Mouse (Mus musculus) layer of hippocampus, postnatal 10 days (tissue): ENCODE results near the gene Amacr. TPM values are rescaled to one million over a fixed set of nuclear protein-coding genes. Genes with fewer than 3 reads are reported as not detected.

Experiments
- DNase-seq, 2 experiments: peaks; one replicate each; pipeline ENCODE4 v3.0.0; 2021; ENCODE audit warnings: low spot score in 2 of 2
- long read RNA-seq: library from polyadenylated mRNA; stranded (forward); transcript quantifications from one replicate; pipeline ENCODE4 v2.0.0, GENCODE M21; 2023
- total RNA-seq, 2 experiments: library from RNA; stranded (reverse); gene quantifications; 2 replicates each; pipeline ENCODE4 v1.2.3; 2021

Gene Amacr
- total RNA-seq = 1 to 10 TPM; 6.8 to 8.2 TPM
- long read RNA-seq, transcript Amacr-201 (5 exons, 2,577 nt) = major isoform, 11 of 18 reads
- long read RNA-seq, partial matches to known transcripts = 0 of 18 reads
- long read RNA-seq, other reads (novel, unspliced or antisense) = 7 of 18 reads

DNA sequence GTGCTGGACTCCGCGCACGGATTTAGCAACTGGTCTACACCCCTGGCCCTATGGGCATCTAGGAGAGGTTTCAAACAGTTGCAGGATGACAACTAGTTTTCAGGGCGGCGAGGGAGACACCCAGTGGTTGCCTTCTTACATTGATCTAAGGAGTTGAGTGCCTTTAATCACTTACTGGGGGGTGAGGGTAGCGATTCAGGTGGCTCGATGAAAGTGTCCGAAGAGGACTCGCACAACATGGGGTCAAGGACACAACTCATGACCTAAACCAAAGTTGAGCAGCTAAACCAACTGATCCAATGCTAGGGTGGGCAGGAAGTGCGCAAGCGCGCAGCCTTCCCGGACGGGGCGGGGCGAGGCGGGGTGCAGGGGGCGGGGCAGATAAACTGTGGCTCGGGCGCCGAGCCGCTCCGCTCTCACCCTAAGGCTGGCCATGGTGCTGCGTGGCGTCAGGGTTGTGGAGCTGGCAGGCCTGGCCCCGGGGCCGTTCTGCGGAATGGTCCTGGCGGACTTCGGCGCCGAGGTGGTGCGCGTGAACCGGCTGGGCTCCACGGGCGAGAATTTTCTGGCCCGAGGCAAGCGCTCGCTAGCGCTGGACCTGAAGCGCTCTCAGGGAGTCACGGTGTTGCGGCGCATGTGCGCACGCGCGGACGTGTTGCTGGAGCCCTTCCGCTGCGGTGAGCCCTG lies at the start of gene Amacr:
TSS of gene Amacr (plus strand) at position 380 of the 687 bp plus-strand sequence.
- peak; percentile 85 to 89 for DNase-seq

DNA sequence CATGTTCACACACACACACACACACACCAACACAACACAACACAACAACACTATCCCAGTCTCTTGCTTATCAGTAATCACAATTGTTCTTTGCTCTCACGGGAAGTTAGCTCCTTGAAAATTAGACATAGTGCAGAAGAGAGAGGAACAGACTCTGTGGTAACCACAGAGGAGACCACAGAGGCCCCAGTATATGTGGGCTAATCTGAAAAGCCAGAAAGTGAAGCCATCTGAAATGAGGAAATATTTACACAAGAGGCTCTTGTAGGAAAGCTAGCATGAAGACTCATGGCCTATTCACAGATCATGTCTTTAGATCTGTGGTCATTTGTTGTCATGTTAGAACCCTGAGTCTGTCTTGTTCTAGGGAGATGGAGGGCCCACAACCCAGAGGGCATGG lies 47.6 kb upstream of the Amacr start:
- DNase-seq = no peak

DNA sequence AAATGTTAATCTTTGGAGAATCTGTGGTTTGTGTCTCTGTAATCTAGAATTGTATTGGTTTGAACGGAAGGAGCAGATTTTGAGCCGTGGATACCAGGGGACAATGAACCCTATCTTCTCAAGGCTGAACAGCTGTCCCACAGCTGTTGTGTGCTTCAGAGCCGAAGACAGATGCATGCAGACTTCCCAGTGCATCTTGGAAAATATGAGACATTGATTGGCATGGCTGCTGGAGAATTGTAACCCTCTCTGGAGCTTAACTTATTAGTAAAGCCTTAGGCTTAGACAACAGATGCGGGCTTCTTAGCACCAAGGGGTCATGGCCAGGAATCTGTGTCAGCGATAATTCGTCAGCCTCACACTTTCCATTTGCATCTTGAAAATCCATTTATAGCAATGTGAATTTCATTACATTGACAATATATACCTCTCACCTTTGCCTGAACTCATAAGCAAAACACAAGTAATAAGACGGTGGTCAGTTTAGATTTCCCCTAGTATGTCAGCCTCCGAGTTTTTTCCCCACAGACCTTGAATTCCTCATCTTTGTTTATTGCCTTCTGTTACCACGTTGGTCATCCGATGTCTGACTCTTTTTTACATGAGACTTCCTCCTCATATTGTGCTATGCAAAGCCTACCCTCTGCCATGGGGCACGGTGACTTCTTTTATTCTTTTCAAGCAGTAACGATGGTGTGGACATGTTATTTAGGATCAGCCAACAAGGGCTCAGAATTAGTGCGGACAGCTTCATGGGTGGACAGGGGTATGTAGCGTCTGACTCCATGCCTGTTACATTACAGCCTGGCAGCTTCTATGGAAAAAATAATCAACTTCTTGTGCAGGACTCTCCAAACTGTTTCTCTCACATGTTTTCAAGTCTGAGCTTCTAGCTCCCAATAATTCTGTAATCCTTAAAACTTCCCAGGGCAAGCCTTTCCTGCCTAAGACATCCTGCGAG lies 41.1 kb upstream of the Amacr start:
- DNase-seq = no peak

DNA sequence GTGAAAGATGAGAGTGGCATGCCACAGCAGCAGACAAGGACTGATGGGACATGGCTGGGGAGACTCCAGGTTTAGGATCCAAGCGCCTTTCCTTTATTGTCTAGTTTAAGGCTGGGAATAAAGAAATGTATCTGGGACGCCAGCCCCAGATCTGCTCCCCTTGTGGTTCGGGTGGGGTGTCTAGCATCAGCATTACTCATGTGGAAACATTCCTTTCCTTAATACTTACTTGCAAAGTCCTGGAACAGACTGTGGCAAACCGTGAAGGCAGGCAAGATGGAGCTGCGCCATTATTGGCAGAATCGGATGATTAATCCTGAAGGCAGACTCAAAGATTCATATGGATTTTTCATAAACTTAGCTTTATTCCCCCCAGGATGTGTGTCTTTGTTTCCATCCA lies 39.7 kb upstream of the Amacr start:
- no peak for DNase-seq

DNA sequence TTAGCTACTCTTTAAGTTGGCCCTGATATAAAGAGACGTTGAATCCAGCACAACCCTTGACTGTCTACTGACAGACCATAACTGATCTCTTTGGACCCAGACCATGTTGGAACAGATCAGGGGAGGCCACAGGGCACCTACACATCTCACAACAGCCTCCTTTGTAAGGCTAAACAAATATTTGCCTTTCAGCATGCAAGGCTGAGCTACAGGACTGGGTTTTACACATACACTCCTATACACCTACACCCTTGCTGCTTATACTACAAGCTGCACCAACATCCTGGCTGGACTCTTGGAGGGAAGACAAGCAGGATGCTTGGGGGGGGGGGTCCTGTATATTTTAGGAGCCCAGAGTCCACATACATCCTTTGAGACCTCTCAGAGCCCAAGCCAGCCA lies 33.7 kb upstream of the Amacr start:
- DNase-seq = no peak

DNA sequence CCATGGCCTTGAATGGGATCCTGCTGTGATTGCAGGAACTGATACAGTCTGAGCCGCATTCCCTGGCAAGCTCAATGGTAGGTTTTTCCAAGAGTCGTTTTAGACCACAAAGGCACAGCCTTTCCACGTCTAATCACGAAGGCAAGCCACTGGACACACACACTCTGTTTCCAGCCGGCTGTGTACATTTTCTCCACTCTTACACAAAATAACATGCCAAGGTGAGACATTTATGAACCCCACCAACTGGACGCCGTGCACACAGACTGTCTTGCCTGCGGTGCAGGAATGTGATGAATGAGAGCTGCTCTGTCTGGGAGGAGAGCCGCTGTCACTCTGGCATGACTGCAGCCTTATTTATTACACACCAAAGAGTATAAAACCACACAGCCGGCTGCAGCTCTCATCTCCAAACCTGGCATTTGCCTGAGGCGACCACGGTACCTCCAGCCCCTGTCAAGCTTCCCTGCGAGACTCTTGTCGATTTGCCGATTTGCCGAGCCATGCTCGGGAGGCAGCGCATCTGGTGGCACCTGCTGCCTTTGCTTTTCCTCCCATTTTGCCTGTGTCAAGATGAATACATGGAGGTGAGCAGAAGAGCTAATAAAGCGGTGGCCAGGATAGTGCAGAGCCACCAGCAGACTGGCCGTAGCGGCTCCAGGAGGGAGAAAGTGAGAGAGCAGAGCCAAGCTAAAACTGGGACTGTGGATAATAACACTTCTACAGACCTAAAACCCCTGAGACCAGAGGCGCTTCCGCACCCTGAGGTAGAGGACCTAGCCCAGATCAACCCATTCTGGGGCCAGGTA lies 29.4 kb upstream of the Amacr start, which contains the start of gene C1qtnf3:
TSS of gene C1qtnf3 (plus strand) at position 382 of the 809 bp plus-strand sequence.
- DNase-seq = no peak

DNA sequence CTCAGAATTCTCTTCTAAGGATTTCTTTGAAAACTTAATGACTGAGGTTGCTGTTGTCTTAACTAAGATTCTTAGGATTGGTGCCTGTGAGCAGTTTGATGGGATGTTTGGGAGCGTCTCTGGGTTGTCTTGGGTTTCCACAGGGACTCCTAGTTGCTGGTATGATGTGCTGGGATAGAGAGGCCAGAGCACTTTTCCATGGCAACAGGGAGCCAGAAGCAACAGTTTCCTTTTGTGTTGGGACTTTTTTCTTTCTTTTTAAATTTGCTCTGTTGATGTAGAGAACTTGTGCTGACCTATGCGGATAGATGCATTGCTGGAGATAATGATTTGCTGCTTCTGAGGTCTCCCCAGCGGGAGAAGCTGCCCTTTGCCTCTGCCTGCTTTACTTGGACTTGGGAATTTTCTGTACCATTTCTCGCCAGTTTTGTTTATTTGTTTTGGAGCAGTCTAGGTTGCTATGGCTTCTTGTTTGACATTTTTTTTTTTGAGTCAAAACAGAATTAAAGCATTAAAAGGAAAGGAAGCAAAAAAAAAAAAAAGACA lies 28.7 kb upstream of the Amacr start:
- DNase-seq = no peak

DNA sequence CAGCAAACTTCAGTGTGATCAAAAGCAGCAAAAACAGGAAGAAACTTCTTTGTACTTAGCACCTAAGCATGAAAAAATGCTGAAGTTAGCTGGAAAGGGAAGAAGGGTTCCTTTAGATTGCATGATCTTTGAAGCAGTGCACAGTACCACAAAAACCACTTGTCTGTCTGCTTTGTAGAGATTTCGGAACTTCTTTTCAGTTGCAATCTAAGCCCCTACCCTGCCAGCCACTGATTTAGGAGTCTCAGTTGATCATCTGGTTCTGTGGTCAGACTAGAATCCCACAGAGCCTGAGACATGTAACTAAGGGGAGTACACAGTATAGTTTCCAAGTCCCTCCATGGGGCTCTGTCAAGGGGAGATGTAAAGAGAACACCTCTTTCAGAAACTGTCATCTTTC lies 28.1 kb upstream of the Amacr start:
- DNase-seq = no peak

DNA sequence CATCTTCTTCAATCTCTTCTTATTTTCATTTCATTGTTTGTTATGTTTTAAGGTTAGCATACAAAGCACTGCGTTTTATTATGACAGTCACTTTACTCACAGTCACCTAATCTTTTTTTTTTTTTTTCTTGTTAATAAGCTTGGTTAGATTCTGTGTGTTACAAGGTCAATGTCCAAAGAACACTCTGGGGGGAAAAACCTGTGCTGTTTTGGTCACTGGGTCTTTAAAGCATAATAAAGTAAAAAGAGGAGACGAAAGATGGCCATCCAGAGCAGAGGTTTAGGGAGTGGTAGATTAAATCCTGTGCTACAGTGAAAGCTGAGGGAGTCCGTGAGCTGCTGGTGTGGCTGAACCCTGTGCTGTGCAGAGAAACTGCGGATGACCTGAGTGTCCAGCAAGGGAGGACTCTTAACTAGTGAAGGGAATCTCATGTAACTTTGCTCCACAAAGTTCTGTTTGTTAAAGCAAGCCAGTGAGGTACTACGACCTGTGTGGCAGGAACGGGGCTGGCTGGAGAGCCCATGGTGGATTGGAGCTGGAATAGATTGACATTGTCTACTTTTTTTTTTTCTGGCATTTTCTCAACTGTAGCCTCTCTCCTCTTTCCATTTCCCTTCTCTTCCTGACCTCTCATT lies 27.1 kb upstream of the Amacr start:
- no peak for DNase-seq

DNA sequence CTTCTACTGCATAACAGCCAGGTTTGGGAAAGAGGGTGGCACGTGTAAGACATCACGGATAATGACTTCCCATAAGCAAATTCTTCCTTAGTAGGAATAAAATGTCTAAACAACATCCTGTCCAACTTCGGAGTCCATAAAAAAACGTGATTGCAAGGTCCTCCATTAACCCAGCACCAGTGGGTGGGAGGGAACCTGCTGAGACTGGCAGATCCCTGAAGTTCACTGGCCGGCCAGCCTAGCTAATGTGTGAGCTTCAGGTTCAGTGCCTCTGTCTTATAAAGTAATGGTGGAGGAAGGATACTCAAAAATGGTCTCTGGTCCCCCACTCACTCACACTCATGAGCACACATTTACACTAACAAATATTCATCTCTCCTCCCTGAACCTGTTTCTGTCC lies 26.4 kb upstream of the Amacr start:
- no peak for DNase-seq

DNA sequence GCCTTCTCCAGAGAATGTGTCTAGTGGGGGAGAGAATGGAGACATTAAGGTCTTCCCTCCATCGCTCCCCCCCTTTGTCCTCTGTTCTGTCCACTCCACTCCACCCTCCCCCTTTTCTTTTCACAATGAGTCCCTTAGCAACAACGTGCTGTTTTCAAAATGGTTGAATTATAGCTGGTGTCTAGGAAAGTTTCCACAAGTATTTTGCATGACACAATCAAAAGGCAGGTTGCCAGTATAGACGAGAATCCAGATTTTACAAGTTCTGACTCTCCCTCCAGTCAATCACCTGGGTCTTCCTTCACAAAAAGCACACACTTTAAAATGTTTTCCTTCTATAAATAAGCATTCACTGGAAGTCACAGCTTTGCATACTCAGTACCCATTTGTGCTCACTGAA lies 24.9 kb upstream of the Amacr start:
- no peak for DNase-seq

DNA sequence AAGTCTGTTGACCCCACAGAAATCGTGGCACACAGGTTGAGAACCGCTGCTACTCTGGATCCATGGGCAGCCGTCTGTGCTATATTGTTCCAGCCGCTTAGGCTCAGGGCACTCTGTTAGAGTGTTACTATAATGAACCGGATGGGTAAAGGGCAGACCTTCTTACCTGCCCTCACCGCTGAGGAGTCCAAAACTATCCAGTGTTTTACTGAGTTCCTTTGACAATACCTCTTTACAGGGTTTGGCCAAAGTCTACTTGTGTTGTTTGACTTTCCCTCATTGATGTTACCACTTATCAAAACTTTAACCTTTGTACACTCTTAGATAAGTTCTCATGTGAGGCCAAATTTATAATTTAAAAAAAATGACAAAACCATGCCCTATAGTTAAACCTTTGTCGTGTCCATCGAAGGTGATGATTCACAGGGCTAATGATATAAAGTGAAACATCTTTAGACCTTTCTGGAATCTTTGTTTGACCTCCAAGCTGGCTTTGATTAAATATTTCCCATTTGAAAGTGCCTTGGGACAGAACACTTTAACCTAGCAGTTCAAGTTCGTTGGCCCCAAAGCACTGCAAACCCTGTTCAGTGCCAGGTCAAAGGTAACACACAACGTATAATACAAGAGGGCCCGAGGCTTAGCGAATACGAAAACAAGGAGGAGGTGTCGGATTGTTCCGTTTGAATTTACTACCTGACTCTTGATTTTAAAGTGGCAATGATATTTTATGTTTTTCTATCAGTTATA lies 22.1 kb upstream of the Amacr start:
- no peak for DNase-seq

DNA sequence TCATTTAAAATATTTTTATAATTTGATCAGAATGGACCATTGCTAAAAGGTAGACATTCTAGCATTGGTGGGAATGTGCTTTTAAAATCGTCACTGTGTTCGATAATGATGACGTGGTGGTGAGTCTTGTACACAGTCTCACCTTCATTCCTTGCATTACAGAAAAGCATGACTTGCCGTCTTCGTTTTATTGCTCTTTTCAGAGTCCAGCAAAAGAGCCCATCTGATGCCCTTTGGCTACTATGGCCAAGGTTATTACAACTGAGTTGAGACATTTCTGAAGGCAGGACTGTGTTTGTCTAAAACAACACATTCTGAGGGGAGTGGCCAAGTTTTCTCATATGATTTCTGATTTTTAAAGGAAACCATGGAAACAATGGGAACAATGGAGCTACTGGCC lies 21.3 kb upstream of the Amacr start:
- DNase-seq = no peak

DNA sequence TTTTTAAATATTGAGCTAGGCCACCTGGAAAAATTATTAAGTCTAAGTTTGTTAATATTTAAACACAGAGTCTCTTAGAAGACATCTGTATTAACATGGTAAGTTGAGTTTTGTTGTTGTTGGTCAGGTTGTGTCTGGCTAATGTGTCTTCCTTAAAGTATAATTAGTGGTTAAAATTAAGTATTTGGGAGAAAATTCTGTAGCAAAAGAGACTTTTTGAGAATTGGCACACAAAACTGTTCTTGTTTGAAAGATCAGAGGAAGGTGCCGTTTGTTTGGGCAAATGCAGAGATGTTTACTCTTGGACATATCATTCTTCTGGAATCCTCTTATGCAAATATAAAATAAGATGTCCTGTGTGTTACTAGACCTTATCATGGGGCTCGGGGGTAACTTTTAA lies 19.0 kb upstream of the Amacr start:
- DNase-seq = no peak

DNA sequence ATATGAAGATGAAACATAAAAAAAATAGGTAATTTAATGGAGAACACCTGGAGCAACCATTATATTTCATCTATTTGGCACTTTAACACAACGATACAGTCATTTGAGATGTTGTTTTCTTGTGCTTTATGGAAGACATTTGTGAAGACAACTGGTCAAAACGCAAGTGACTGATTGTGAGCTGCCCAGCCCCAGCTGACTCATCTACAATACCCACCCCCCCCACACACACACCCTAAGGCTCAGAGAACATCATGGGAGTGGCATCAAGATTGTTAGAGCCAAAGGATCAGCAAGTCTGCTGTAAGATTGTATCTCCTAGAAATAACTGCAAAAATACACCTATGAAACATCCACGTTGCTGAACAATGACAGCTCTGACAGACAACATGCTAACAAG lies 12.1 kb upstream of the Amacr start:
- no peak for DNase-seq

DNA sequence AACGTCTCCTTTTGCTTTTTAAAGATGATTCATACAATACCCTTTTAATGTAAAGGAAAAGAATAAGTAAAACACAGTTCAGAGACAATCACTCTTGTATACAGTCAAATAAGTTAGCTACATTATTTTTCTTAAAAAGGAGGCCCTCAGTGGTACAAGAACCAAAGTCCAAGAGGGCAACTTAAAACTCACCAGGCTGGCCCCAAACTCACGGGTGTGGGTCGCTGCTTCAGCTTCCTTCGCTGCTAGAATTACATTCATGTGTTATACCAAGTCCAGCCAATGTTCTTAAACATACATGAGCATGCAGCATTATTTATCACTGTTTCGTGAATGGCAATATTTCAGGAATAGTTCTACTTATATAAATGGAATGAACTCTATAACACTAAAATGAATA lies 10.8 kb upstream of the Amacr start:
- no peak for DNase-seq

DNA sequence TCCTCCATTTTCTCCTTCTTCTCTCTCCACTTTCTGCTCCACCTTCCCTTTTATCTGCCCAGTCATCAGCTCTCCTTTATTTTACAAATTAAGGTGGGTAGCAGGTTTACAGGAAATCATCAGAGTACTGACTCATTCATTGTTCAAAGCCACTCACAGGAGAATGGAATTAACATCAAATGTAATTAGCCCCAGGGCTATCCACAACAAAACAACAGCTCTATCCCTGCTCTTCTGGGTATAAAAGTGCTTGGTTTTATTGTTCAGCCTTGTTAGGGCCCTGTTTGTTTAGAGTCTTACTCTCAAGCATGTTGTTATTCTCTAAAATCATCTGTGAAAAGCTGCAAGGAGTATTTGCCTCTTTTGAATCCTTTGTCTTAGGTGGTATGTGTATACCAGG lies 4.4 kb upstream of the Amacr start:
- DNase-seq = no peak

DNA sequence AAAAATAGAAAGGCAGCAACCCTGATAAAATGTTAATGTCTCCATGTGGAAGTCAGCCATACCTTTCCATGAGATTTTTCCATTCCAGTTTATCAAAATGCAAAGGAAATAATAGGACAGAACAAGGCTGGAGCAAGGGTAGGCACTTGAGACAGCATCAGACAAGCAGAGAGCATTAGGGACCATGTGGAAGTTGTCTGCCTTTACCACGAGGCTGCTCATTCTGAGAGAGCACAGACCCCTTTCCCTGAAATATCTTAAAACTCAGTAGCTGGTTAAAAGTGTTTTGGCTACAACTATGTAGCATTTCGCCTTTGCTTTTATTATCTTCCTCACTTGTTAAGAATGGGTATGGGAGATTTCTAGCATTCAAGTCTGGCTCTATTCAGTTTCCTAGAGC lies 844 bp upstream of the Amacr start:
- DNase-seq = no peak

DNA sequence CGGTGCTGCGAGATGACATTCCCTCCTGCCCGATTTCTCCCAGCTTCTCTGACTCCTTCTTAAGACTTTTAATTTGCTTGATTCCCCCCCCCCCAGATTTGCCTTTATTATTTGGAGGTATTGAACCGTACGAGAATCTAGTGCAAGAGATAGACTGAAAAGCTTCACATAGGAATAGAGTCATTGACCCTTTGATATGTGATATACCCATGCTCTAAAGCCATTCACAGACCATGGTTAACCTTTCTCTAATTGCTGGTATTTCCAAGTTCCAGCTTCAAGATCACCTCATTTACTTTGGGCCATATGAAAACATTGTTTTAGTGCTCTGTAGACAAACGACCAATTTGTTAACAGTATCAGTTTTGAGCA lies 494 bp downstream of the Amacr start:
- DNase-seq = no peak

DNA sequence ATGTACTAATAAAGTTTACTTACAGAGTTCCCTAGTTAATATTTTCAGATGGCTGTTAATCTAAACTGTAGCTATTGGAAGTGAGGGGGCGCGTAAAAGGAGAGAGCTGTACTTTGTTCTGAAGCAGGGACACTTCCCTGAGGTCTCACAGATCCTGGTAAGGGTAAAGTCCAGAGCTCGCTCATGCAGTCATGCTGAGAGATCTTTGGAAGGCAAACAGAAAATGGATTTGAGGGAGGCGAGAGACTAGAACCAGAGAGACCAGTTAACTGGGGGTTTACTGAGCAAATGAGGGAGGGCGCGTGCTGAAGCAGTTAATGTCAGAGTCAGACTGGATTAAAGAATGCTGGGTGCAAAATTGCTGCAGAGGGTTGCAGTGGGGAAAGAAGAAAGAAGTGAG lies 4.2 kb downstream of the Amacr start:
- no peak for DNase-seq
